Comparison of ENCODE assay signal across 23 mouse cellular contexts in the genomic region with DNA sequence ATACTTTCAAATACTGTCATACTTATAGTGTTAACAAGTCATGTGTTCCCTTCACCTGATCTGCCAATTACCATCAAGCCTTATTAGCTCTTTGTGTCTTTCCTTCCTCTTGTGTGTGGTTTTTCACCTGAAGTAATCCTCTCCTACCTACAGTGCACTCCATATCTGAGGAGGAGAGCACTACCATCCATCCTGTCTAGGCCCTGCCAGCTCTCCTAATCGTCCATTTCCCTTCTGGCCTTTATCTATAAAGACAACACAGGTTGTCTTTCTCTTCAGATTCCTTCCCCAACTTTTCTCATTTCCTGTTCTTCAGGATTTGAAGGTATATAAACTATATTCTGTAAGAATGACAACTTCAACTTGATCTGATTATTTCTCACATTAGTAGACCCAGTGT. TPM values are rescaled to one million over a fixed set of nuclear protein-coding genes. Genes with fewer than 3 reads are reported as not detected.
DNase-seq lines count a peak whose midpoint lies in the region; ATAC-seq and TF ChIP-seq lines count a peak whose summit lies in the region.
"Had no signal": no experiment of that assay in that cellular context is flagged by ENCODE, and none has a peak within 500 bp of the region (broad histone marks: within the 10 kb centered on the region; RNA-seq: fewer than 3 reads in every experiment).

No protein-coding gene starts in this region.

- H3K79me2 ChIP-seq in MEL (ENCODE audit: control insufficient read depth, insufficient read depth, low read length, poor library complexity), result peaks cover 19% of the 10 kb centered on the region; the same call in 1 of the 2 replicates

- H3K27me3 ChIP-seq in MEL (ENCODE audit: control insufficient read depth in 1 of 2, insufficient read depth in 2 of 2, low read length in 2 of 2), result no peaks in the 10 kb centered on the region
- no peaks in the 10 kb centered on the region for H3K27me3 ChIP-seq in neural tube, embryonic 15.5 days (replicated peaks)
- H3K27me3 ChIP-seq in heart, embryonic 11.5 days (ENCODE audit: control insufficient read depth, insufficient read depth, low read length), result no peaks in the 10 kb centered on the region
- H3K27me3 ChIP-seq: CH12.LX; embryonic facial prominence, embryonic 12.5 days; forebrain, embryonic 13.5 days; forebrain, embryonic 15.5 days; Patski had no signal

- H3K27ac ChIP-seq in MEL (ENCODE audit: control insufficient read depth, low read depth, low read length), result no peak overlapping the region
- H3K27ac ChIP-seq in neural tube, embryonic 15.5 days (replicated peaks), result no peak overlapping the region
- no peak overlapping the region for H3K27ac ChIP-seq in heart, embryonic 11.5 days (ENCODE audit: low read depth, low read length)
- H3K27ac ChIP-seq: embryonic facial prominence, embryonic 10.5 days; embryonic facial prominence, embryonic 12.5 days; forebrain, embryonic 10.5 days; forebrain, embryonic 13.5 days; forebrain, embryonic 15.5 days had no signal

- TF ChIP-seq RAD21 in MEL (IDR thresholded peaks at IDR 0.05; ENCODE audit: low read depth, low read length), result no peak

- H3K4me1 ChIP-seq in MEL (ENCODE audit: control insufficient read depth in 1 of 2, insufficient read depth in 2 of 2, low read length in 2 of 2), result peaks cover 5 to 15% of the 10 kb centered on the region in 2 experiments
- H3K4me1 ChIP-seq in neural tube, embryonic 15.5 days, result peaks cover 13% of the 10 kb centered on the region
- H3K4me1 ChIP-seq in heart, embryonic 11.5 days (ENCODE audit: control insufficient read depth, insufficient read depth, low read length), result no peaks in the 10 kb centered on the region; the same call in 1 of the 2 replicates
- H3K4me1 ChIP-seq: embryonic facial prominence, embryonic 10.5 days; embryonic facial prominence, embryonic 12.5 days had no signal

- no peak overlapping the region for H3K9ac ChIP-seq in MEL (ENCODE audit: control insufficient read depth, low read depth, low read length, poor library complexity, severe bottlenecking)
- H3K9ac ChIP-seq in neural tube, embryonic 15.5 days (replicated peaks), result no peak overlapping the region
- H3K9ac ChIP-seq in heart, embryonic 11.5 days (ENCODE audit: low read depth, low read length), result no peak overlapping the region
- H3K9ac ChIP-seq: embryonic facial prominence, embryonic 12.5 days; forebrain, embryonic 13.5 days; forebrain, embryonic 15.5 days; forebrain, postnatal 0 days had no signal

- ATAC-seq in erythroblast, adult 5-6 weeks (replicated peaks; ENCODE audit: low FRiP score, poor library complexity, severe bottlenecking), result 0 out of 2 replicates have a peak, but pooled peaks have one; percentile 45
- peak; percentile 60; the same call in 1 of the 2 replicates for ATAC-seq in megakaryocyte-erythroid progenitor cell, adult 5-6 weeks (replicated peaks; ENCODE audit: low FRiP score, low TSS enrichment, poor library complexity, severe bottlenecking)
- ATAC-seq in neural tube, embryonic 15.5 days (ENCODE audit: low FRiP score), result no peak
- ATAC-seq in heart, embryonic 11.5 days (replicated peaks; ENCODE audit: insufficient number of reproducible peaks, low FRiP score, low TSS enrichment), result no peak
- ATAC-seq: activated CD4-positive, CD25-positive, alpha-beta regulatory T cell, adult 4 months; CD4-positive, CD25-positive, alpha-beta regulatory T cell, adult 4 months; forebrain, embryonic 13.5 days; forebrain, embryonic 15.5 days; forebrain, postnatal 0 days; Patski had no signal

- no peaks in the 10 kb centered on the region for H3K9me3 ChIP-seq in MEL (replicated peaks; ENCODE audit: insufficient read depth, low read length)
- H3K9me3 ChIP-seq in neural tube, embryonic 15.5 days (replicated peaks), result no peaks in the 10 kb centered on the region
- no peaks in the 10 kb centered on the region for H3K9me3 ChIP-seq in heart, embryonic 11.5 days (replicated peaks; ENCODE audit: control insufficient read depth, low read length)
- H3K9me3 ChIP-seq: embryonic facial prominence, embryonic 10.5 days; embryonic facial prominence, embryonic 12.5 days; forebrain, embryonic 10.5 days; forebrain, embryonic 13.5 days; forebrain, embryonic 15.5 days; G1E had no signal

- H3K36me3 ChIP-seq in MEL (ENCODE audit: control insufficient read depth in 1 of 2, insufficient read depth in 2 of 2, low read length in 2 of 2), result peaks cover 1 to 11% of the 10 kb centered on the region in 2 experiments; a peak in 3 of 4 replicates
- no peaks in the 10 kb centered on the region for H3K36me3 ChIP-seq in neural tube, embryonic 15.5 days
- no peaks in the 10 kb centered on the region for H3K36me3 ChIP-seq in heart, embryonic 11.5 days (ENCODE audit: control insufficient read depth, insufficient read depth, low read length)
- H3K36me3 ChIP-seq: embryonic facial prominence, embryonic 10.5 days; embryonic facial prominence, embryonic 12.5 days; forebrain, embryonic 10.5 days; forebrain, embryonic 15.5 days had no signal

- DNase-seq in MEL (ENCODE audit: low read depth, low spot score), result peak; percentile 34
- DNase-seq: adrenal gland, adult 8-10 months; adrenal gland, postnatal 14 days; B cell, adult 2 months; cerebellum, adult 11-12 months; cerebellum, postnatal 10 days; cerebellum, postnatal 25 days; forebrain, postnatal 0 days had no signal

- TF ChIP-seq EP300 in MEL (IDR thresholded peaks at IDR 0.05; ENCODE audit: low read depth in 1 of 2, low read length in 2 of 2), result peak; percentile 49 to 66

- TF ChIP-seq POLR2A in MEL (IDR thresholded peaks at IDR 0.05; ENCODE audit: control insufficient read depth in 1 of 2, insufficient read depth in 1 of 2, low read depth in 1 of 2, low read length in 2 of 2, poor library complexity in 1 of 2), result no peak

- TF ChIP-seq CTCF in MEL (IDR thresholded peaks at IDR 0.05 in 2 of 3, conservative IDR thresholded peaks at IDR 0.05 in 1 of 3; ENCODE audit: control insufficient read depth in 1 of 3, insufficient read depth in 1 of 3, low read depth in 2 of 3, low read length in 3 of 3, poor library complexity in 1 of 3, severe bottlenecking in 1 of 3), result no peak

- 64% methylated on average over 1 of the region's 1 CpGs for WGBS in neural tube, embryonic 15.5 days
- 57% methylated on average over 1 of the region's 1 CpGs for WGBS in heart, embryonic 11.5 days (ENCODE audit: insufficient replicate concordance)

- no peak overlapping the region for H3K4me2 ChIP-seq in neural tube, embryonic 15.5 days
- no peak overlapping the region for H3K4me2 ChIP-seq in heart, embryonic 11.5 days
- H3K4me2 ChIP-seq: embryonic facial prominence, embryonic 12.5 days; forebrain, embryonic 13.5 days; forebrain, embryonic 15.5 days had no signal

- no peak overlapping the region for H3K4me3 ChIP-seq in MEL (ENCODE audit: control insufficient read depth in 1 of 2, insufficient read depth in 1 of 2, low read depth in 2 of 2, low read length in 2 of 2)
- no peak overlapping the region for H3K4me3 ChIP-seq in neural tube, embryonic 15.5 days (replicated peaks)
- H3K4me3 ChIP-seq in heart, embryonic 11.5 days (ENCODE audit: low read depth, low read length), result no peak overlapping the region
- H3K4me3 ChIP-seq: embryonic facial prominence, embryonic 10.5 days; embryonic facial prominence, embryonic 12.5 days; erythroblast, embryonic 14.5 days; forebrain, embryonic 10.5 days; forebrain, embryonic 13.5 days; forebrain, embryonic 15.5 days had no signal

TF ChIP-seq in MEL, 35 proteins besides CTCF, POLR2A, EP300 and RAD21:
- TF ChIP-seq NELFE (IDR thresholded peaks at IDR 0.05; ENCODE audit: low read depth, low read length) (no peak), ZNF384 (IDR thresholded peaks at IDR 0.05; ENCODE audit: low read depth, low read length) (no peak), TCF12 (IDR thresholded peaks at IDR 0.05; ENCODE audit: low read depth, low read length) (peak; percentile 43; the same call in 1 of the 2 replicates), USF1 (IDR thresholded peaks at IDR 0.05; ENCODE audit: low read depth, low read length) (peak; percentile 23; the same call in 1 of the 2 replicates), SIN3A (IDR thresholded peaks at IDR 0.05; ENCODE audit: low read length) (no peak), KAT2A (conservative IDR thresholded peaks at IDR 0.05; ENCODE audit: low read depth, low read length) (no peak), JUND (IDR thresholded peaks at IDR 0.05; ENCODE audit: low read depth, low read length) (no peak), SMC3 (IDR thresholded peaks at IDR 0.05; ENCODE audit: low read depth, low read length) (no peak), GATA1 (IDR thresholded peaks at IDR 0.05; ENCODE audit: low read depth, low read length) (0 out of 2 replicates have a peak, but pooled peaks have one; percentile 6), E2F4 (IDR thresholded peaks at IDR 0.05; ENCODE audit: borderline replicate concordance, low read depth, low read length) (no peak), MYC (IDR thresholded peaks at IDR 0.05; ENCODE audit: low read depth, low read length) (no peak), RCOR1 (IDR thresholded peaks at IDR 0.05; ENCODE audit: low read depth, low read length) (no peak)
TF ChIP-seq in MEL: peak in this region for 3.

RNA-seq across cellular contexts. Expression of gene Ggps1, which starts 47.9 kb away (rescaled TPM):
- 23.3 and 25.1 TPM in 2 replicates for total RNA-seq in MEL (2012; rRNA removed)
- 10 to 100 TPM in 1 of 2 experiments, not detected in 1; 31.3 TPM for polyA plus RNA-seq in MEL (2012; ENCODE audit: insufficient read depth in 1 of 2, insufficient read length in 2 of 2, low read depth in 1 of 2, low replicate concordance in 2 of 2, missing spikeins in 1 of 2)
- 13.4 and 34.7 TPM in 2 replicates for total RNA-seq in erythroblast, adult 5-6 weeks (2015; ENCODE audit: low replicate concordance)
- total RNA-seq in erythroblast, adult 5-6 weeks (2017; ENCODE audit: low replicate concordance), result 25.8 and 30.6 TPM in 2 replicates
- 21.7 and 23.3 TPM in 2 replicates for total RNA-seq in megakaryocyte-erythroid progenitor cell, adult 5-6 weeks (2014; fragmentation: Nextera tagmentation)
- total RNA-seq in megakaryocyte-erythroid progenitor cell, adult 5-6 weeks (2017), result 12.6 and 17.0 TPM in 2 replicates
- polyA plus RNA-seq in neural tube, embryonic 15.5 days (2015; fragmentation: Nextera tagmentation; extraction: Ambion mirVana), result 75.1 and 81.1 TPM in 2 replicates
- polyA plus RNA-seq in heart, embryonic 11.5 days (2014; fragmentation: Nextera tagmentation; extraction: Ambion mirVana), result 41.8 and 49.2 TPM in 2 replicates

RNA-seq across cellular contexts. Expression of gene Arid4b, which starts 48.1 kb away (rescaled TPM):
- total RNA-seq in MEL (2012; rRNA removed), result 8.0 and 8.5 TPM in 2 replicates
- 10 to 100 TPM; 13.0 to 24.8 TPM for polyA plus RNA-seq in MEL (2012; ENCODE audit: insufficient read depth in 1 of 2, insufficient read length in 2 of 2, low read depth in 1 of 2, low replicate concordance in 2 of 2, missing spikeins in 1 of 2)
- total RNA-seq in erythroblast, adult 5-6 weeks (2015; ENCODE audit: low replicate concordance), result 102 and 126 TPM in 2 replicates
- total RNA-seq in erythroblast, adult 5-6 weeks (2017; ENCODE audit: low replicate concordance), result 186 and 206 TPM in 2 replicates
- total RNA-seq in megakaryocyte-erythroid progenitor cell, adult 5-6 weeks (2014; fragmentation: Nextera tagmentation), result 31.2 and 33.7 TPM in 2 replicates
- 43.3 and 56.4 TPM in 2 replicates for total RNA-seq in megakaryocyte-erythroid progenitor cell, adult 5-6 weeks (2017)
- polyA plus RNA-seq in neural tube, embryonic 15.5 days (2015; fragmentation: Nextera tagmentation; extraction: Ambion mirVana), result 68.7 and 70.2 TPM in 2 replicates
- polyA plus RNA-seq in heart, embryonic 11.5 days (2014; fragmentation: Nextera tagmentation; extraction: Ambion mirVana), result 42.7 and 53.2 TPM in 2 replicates

Comparison
In these comparisons a context has a peak if more than half of its experiments do, and no peak if none do; other contexts are left out.
1. ATAC-seq: peak in erythroblast, adult 5-6 weeks (single experiment) and megakaryocyte-erythroid progenitor cell, adult 5-6 weeks (single experiment); none in neural tube, embryonic 15.5 days (single experiment) and heart, embryonic 11.5 days (single experiment).